Mouse (Mus musculus) layer of hippocampus, postnatal 10 days (tissue): Measurements from ENCODE around the gene Slc44a4. TPM values are rescaled to one million over a fixed set of nuclear protein-coding genes. Genes with fewer than 3 reads are reported as not detected.
"Not testable (repeated sequence)": the region's sequence is repeated elsewhere in the genome, so short reads cannot be mapped to it uniquely, and the experiment has no call there.

ENCODE experiments used
- DNase-seq, 2 experiments: peaks; one replicate each; pipeline ENCODE4 v3.0.0; 2021; ENCODE audit warnings: low spot score in 2 of 2
- total RNA-seq, 2 experiments: library from RNA; stranded (reverse); gene quantifications; 2 replicates each; pipeline ENCODE4 v1.2.3; 2021

Slc44a4 gene
- total RNA-seq, 2 experiments from 2014 or later: 0.16 to 0.20 TPM

DNA sequence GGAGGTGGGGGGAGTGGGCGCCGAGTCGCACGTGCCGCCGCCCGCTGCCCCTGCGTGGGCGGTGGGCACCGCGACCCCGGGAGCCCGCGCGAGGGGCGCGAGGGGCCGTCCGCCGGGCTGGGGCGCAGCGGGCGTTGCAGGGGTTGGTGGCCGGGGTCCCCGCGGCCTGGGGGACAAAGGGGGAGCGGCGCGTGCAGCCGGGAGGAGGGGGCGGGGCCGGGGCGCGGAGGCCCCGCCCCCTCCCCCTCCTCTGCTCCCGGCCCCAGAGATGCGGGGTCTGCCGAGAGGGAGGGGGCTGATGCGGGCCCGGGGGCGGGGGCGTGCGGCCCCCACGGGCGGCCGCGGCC lies 15.6 kb upstream of the Slc44a4 start:
- DNase-seq: no peak

DNA sequence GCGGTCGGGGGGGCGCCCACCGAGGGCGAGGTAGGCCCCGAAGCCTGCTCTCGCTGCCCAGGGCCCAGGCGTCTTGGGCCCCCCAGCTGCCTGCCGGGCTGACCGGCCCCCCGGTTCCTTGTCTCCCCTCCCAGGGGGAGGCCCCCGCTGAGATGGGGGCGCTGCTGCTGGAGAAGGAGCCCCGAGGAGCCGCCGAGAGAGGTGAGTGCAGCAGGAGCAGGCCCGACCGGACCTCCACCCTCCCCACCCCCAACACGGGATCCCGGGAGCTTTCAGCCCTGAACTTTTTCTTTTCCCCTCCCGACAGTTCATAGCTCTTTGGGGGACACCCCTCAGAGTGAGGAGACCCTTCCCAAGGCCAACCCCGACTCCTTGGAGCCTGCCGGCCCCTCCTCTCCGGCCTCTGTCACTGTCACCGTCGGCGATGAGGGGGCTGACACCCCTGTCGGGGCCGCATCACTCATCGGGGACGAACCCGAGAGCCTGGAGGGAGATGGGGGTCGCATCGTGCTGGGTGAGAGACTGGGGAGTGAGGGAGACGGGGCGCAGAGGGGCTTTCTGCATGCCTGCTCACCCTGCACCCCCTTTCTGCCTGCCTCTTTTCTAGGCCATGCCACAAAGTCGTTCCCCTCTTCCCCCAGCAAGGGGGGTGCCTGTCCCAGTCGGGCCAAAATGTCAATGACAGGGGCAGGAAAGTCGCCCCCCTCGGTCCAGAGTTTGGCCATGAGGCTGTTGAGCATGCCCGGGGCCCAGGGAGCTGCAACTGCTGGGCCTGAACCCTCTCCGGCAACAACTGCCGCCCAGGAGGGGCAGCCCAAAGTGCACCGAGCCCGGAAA lies 15.0 kb upstream of the Slc44a4 start:
- DNase-seq: peak; percentile 45 to 54

DNA sequence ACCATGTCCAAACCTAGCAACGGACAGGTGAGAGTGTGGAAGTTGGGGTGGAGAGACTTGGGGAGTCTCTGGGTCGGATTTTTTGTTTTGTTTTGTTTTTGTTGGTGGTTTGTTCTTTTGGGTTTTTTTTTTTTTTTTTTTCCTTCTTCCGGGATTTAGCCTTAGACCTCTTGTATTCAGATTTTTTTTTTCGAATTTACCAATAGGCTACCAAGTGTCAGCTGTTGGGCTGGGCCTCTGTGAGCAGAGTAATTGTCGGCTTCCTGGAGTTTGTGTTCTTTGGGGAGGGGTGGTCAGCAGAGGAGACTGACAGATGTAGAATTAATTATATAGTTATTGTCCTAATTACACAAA lies 14.4 kb upstream of the Slc44a4 start:
- DNase-seq: no peak

DNA sequence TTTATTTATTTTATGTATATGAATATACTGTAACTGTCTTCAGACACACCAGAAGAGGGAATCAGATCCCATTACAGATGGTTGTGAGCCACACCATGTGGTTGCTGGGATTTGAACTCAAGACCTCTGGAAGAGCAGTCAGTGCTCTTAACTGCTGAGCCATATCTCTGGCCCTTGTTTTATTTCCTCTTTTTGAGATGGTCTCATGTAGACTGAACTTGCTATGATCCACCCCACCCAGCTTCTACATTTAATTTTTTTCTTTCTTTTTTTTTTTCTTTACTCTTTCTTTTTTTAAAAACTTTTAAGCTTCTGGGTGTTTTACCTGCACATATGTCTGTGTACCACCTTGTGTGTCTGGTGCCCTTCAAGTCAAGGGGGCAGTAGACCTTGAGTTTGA lies 13.4 kb upstream of the Slc44a4 start:
- DNase-seq: not testable (repeated sequence)

DNA sequence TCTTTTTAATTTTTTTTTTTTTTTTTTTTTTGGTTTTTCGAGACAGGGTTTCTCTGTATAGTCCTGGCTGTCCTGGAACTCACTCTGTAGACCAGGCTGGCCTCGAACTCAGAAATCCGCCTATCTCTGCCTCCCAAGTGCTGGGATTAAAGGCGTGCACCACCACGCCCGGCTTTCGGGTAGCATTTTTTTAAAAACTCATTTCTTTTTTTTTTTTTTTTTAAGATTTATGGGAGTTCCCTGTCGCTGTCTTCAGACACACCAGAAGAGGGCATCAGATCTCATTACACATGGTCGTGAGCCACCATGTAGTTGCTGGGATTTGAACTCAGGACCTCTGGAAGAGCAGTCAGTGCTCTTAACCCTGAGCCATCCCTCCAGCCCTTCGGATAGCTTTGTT lies 12.3 kb upstream of the Slc44a4 start:
- DNase-seq: not testable (repeated sequence)

DNA sequence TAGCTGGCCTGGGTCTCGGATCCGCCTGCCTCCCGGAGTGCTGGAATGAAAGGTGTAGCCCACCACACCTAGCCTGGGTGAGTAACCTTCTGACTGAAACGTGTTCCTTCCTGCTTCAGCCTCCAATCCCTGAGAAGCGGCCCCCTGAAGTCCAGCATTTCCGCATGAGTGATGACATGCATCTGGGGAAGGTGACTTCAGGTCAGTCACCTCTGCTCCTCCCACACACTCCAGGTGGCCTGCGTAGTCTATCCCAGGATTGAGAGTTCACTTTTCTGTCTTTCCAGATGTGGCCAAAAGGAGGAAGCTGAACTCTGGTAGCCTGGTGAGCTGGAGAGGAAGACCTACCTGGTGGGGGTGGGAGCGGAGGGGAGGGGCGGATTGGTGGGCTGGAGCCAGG lies 11.4 kb upstream of the Slc44a4 start:
- DNase-seq: no peak

DNA sequence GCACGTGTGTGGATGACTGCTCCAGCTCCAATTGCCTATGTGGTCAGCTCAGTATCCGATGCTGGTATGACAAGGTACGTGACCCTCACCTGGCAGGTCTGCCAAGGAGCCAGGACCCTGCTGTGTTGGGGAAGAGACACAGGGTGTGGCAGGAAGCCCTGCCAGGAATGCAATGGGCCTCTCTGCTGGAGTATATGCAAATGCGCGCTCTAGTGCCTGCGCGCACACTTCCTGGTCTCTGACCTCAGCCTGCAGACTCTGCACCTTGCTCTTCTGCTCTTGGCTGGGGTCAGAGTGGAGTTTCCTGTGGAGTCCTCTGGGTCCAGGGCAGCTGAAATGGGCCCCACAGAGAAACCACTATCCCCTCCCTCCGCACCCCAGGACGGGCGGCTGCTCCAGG lies 3.3 kb upstream of the Slc44a4 start:
- no peak for DNase-seq

DNA sequence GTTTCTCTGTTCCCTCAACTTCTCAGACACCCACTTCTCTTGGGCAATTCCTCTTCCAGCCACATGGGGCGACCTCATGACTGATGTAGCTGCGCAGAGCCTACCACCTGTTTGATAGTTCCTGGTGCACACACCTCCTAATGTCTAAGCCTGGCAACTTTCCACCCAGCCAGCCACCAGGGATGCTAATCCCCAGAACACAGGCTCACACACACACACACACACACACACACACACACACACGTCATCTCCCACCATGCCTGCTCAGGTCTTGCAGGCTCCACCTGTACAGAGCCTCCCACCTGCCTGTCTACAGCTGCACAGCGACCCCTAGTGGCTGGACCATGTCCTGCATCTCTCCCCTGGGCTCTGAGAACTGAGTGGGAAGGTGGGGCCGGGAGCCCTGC lies 2.3 kb upstream of the Slc44a4 start:
- peak; percentile 76 to 79 for DNase-seq

DNA sequence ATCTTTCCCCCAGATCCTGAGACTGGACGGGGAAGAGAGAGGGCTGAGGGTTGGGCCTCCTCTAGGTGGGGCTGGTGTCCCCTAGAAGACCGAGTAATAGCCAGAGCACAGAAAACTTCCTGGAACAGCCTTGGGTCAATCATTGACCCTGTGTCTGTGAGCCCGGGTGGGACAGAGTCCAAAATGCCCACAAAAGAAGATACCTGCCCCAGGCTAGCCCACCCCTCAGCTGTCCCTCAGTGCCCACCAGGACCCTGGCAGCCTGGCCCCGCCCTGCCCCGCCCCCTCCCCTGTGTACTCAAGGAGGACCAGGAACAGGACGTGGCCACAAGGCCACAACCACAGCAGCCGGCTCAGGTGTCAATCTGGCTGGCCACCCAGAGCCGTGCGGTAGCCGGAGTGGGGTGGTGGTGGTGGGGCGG lies 1.2 kb downstream of the Slc44a4 start:
- DNase-seq: no peak

DNA sequence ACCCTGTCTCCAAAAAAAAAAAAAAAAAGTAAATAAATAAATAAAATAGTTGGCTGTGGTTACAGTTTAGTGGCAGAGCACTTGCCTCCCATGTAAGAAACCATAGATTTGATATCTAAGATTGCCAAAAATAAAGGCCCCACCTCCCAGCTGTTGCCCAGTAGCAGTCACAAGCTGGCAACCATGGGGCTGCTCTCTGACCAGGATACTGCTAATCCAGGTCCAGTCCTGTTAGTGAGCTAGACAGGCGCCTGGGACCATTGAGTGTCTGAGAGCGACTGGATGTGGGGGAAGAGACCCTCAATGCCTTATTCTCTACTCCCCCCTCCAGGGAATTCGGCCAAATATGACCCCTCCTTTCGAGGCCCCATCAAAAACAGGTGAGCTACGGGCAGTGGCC lies 2.0 kb downstream of the Slc44a4 start:
- no peak for DNase-seq

DNA sequence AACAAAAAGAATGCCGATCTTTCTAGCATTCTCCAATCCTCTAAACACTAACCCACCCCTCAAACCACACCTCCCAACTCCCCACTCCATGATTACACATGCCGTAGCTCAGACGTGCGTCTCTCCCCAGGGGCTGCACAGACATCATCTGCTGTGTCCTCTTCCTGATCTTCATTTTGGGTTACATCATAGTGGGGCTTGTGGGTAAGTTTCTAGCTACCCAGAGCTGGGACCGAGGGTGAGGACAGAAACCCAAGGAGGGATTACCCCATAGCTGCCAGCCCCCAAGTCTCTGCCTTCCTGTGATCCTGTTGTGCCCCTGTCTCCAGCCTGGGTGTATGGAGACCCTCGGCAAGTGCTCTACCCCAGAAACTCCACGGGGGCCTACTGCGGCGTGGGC lies 2.9 kb downstream of the Slc44a4 start:
- no peak for DNase-seq

DNA sequence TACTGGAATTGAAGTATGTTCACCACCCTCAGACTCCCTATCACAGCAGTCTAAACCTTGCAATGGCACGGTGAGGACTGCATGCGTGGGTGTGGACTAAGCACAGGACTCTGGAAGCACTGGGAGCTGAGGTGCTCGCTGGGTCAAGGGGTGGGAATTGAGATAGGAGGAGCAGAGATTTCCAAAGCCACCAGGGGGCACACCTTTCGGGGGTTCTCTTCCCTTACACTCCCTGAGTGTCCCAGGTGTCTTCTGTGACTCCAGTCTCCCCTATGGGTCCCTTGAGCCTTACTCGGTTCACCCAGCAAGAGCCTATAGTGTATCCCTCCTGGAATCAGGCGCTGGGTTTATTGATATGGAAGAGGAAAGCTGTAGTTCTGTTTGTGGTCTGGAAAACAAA lies 8.7 kb downstream of the Slc44a4 start:
- DNase-seq: no peak

DNA sequence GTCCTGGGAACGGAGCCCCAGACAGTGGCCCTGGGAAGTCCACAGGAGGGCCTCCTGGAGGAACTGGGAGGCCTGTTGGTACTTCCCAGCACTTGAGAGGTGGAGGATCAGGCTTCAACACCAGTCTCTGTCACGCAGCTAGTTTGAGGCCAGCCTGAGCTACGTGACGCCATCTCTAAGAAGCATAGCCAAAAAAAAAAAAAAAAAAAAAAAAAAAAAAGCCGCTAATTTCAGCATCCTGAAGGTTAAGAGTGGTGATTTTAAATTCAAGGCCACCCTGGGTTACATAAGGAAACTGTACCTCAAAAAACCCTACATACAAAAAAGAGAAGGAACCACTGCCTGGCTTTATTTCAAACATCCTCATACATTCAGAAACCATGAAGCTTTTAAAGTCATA lies 10.0 kb downstream of the Slc44a4 start:
- no peak for DNase-seq

DNA sequence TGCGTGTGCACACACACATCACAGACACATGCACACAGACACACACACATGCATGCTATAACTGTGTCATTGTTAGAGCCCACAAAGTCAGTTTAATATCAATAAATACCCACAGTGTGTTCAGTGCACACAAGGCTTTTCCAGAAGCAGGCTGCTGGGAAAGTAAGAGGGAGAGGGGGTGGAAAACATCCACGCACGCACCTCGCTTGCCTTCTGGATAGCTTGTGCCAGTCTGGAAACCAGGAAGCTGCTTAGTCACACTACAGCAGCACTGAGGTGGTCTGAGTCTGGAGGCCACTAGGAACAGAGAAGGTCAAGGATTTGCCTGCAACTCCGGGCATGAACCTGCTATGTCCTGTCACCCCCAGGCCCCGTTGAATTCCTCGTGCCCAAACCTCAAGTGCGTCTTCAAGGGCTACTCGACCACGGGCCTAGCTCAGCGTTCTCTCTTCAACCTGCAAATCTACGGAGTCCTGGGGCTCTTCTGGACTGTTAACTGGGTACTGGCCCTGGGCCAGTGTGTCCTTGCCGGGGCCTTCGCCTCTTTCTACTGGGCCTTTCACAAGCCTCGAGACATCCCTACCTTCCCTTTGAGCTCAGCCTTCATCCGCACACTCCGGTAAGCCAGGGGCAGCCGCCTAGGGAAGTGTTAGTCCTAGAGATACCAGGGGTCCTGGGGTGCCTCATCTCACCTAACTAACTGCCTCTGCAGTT lies 13.2 kb downstream of the Slc44a4 start:
- no peak for DNase-seq

DNA sequence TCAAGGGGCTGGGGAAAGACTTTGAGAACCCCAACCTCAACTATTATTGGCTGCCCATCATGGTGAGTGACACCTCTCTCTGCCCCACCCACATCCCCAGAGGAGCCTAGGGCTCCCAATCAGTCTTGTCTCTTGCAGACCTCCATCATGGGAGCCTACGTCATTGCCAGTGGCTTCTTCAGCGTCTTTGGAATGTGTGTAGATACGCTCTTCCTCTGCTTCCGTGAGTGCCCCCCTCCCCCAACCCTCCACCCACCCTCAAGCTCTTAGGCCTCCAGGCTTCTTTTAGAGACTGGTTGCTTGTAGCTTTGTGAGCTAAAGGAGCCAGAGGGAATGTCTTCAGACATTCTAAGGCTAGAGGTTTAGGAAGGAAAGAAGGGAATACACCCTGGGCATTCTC lies 14.6 kb downstream of the Slc44a4 start:
- DNase-seq: no peak

DNA sequence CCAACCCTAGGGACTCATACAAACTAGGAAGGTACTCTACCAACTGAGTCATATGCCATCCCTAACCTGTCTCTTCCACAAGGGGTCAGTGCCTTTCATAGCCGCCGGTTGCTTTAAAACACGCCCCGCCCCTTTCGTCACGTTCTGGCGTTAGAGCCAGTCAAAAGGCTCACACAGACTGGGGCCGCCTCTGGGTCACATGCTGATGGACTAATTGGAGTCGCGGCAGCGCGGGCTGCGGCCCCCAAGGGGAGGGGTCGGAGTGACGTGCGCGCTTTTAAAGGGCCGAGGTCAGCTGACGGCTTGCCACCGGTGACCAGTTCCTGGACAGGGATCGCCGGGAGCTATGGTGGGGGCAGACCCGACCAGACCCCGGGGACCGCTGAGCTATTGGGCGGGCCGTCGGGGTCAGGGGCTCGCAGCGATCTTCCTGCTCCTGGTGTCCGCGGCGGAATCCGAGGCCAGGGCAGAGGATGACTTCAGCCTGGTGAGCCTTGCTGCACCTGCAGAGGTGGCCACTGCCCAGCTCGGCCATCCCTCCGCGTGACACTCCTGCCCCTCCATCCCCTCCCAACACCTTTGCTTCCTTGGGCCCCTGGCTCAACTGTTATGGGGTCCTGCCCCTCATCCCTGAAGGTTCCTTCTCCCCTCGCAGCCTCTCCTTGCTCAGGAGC lies 16.9 kb downstream of the Slc44a4 start, which contains the start of gene Neu1:
TSS of gene Neu1 (plus strand) at position 193 of the 674 bp plus-strand sequence.
- peak; percentile 98 for DNase-seq

DNA sequence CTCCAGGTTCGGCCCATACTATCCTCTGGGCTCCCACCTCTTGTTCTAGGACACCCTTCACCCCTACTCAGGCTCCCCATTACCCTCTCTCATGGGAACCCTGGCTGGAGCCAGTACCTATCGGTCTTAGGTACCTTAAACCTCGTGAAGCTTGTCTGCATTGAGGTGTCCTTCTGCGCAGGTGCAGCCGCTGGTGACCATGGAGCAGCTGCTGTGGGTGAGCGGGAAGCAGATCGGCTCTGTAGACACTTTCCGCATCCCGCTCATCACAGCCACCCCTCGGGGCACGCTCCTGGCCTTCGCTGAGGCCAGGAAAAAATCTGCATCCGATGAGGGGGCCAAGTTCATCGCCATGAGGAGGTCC lies 17.5 kb downstream of the Slc44a4 start:
- DNase-seq: peak in 1 of 2 experiments; percentile 34

DNA sequence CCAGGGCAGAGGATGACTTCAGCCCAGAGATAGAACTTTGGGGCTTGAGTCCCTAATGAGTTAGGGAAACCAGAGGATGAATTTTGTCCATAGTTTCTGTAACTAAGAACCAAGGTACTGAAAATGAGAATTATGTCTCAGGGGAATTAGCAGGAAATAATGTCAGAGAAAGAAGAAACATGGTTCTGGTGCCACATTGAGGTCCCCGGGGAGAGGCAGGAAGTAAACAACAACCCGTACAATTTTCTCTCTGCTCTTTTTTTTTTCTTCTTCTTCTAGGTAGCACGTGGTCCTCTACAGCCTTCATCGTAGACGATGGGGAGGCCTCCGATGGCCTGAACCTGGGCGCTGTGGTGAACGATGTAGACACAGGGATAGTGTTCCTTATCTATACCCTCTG lies 18.0 kb downstream of the Slc44a4 start:
- no peak for DNase-seq

DNA sequence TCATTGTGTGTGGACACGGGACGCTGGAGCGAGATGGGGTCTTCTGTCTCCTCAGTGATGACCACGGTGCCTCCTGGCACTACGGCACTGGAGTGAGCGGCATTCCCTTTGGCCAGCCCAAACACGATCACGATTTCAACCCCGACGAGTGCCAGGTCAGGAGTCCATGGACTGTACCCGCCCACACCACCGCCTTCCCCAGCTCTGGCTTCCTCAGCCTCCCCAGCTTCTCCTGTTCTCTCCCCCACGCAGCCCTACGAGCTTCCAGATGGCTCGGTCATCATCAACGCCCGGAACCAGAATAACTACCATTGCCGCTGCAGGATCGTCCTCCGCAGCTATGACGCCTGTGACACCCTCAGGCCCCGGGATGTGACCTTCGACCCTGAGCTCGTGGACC lies 19.8 kb downstream of the Slc44a4 start:
- DNase-seq: no peak

DNA sequence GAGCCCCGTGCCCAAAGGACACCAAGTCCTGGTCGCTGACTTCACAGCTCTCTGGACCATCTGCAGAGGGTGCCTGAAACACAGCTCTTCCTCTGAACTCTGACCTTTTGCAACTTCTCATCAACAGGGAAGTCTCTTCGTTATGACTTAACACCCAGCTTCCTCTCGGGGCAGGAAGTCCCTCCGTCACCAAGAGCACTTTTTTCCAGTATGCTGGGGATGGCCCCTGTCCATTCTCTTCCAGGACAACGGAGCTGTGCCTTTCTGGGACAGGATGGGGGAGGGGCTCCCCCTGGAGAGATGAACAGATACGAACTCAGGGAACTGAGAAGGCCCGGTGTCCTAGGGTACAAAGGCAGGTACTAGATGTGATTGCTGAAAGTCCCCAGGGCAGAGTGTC lies 20.6 kb downstream of the Slc44a4 start:
- no peak for DNase-seq

DNA sequence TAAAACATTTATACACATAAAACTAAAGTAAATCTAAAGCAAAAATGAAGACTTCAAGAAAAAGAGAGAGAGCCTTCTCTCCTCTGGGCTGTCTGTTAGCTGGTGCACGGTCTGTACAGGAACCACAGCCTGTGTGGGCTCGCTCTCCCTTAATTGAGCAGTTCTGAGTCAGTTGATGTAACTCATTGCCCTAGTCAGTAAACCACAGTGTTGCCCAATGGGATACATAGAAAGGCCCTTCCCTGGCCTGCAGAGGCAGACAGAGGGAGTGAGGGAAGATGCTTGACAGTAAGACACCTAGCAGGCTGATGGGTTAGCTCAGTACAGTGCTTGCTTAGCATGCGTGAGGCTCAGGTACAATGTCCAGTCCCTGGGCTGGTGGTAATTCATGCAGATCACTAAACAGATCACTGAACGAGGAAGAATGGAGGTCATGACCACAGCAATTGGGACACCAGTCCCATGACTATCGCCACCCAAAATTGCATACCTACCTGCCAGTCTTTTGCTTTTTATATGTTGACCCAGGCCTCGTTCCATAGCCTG lies 23.8 kb downstream of the Slc44a4 start:
- DNase-seq: no peak
